24 mouse cellular contexts compared by ENCODE assay signal in the genomic region with DNA sequence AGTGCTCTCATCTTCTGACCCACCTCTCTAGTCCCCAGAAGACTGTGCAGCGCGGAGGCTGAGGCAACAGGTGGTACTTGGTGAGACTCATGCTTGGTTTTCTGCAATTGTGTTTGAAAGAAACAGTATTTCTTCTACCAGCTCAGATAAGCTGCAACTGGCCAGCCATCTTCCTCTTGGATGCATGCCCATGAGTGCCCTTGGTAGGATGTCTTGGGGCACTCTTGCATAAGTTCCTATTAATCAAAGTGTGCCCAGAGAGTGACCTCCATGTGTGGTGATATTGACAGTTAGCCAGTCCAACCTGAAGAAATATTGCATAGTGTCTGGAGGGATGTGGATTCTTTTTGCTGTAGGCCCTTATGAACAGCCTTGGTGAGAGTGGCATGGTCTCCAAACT. TPM values are rescaled to one million over a fixed set of nuclear protein-coding genes. Genes with fewer than 3 reads are reported as not detected.
"Had no signal": no experiment of that assay in that cellular context is flagged by ENCODE, and none has a peak within 500 bp of the region (broad histone marks: within the 10 kb centered on the region; RNA-seq: fewer than 3 reads in every experiment).

No protein-coding gene starts in this region.

- DNase-seq: kidney, adult 2 months; kidney, postnatal 25 days; layer of hippocampus, adult 9-11 months; liver; lung, adult 18-20 months; lung, postnatal 10 days; thymus, adult 18-20 months; thymus, postnatal 36 days had no signal

- H3K4me3 ChIP-seq: layer of hippocampus, adult 2 months; limb, embryonic 10.5 days; limb, embryonic 13.5 days; liver, embryonic 12.5 days; liver, embryonic 15.5 days; lung, embryonic 15.5 days; midbrain, embryonic 12.5 days; midbrain, embryonic 15.5 days; neural tube, embryonic 12.5 days; neural tube, embryonic 15.5 days had no signal

- H3K4me1 ChIP-seq: limb, embryonic 10.5 days; limb, embryonic 13.5 days; lung, embryonic 15.5 days; midbrain, embryonic 12.5 days; midbrain, embryonic 15.5 days; neural tube, embryonic 12.5 days; neural tube, embryonic 15.5 days had no signal

- H3K4me2 ChIP-seq: limb, embryonic 13.5 days; liver, embryonic 12.5 days; liver, embryonic 15.5 days; lung, embryonic 15.5 days; midbrain, embryonic 12.5 days; midbrain, embryonic 15.5 days; neural tube, embryonic 12.5 days; neural tube, embryonic 15.5 days had no signal

- H3K27me3 ChIP-seq: limb, embryonic 13.5 days; liver, embryonic 12.5 days; liver, embryonic 15.5 days; lung, embryonic 15.5 days; midbrain, embryonic 12.5 days; midbrain, embryonic 15.5 days; neural tube, embryonic 12.5 days; neural tube, embryonic 15.5 days had no signal

- H3K27ac ChIP-seq: kidney, postnatal 0 days; layer of hippocampus, adult 2 months; limb, embryonic 10.5 days; limb, embryonic 13.5 days; liver, embryonic 12.5 days; liver, embryonic 15.5 days; lung, embryonic 15.5 days; macrophage; midbrain, embryonic 12.5 days; midbrain, embryonic 15.5 days; neural tube, embryonic 12.5 days; neural tube, embryonic 15.5 days had no signal

- H3K36me3 ChIP-seq: limb, embryonic 10.5 days; limb, embryonic 13.5 days; liver, embryonic 12.5 days; liver, embryonic 15.5 days; lung, embryonic 15.5 days; midbrain, embryonic 12.5 days; midbrain, embryonic 15.5 days; neural tube, embryonic 12.5 days; neural tube, embryonic 15.5 days had no signal

- ATAC-seq: liver, embryonic 12.5 days; midbrain, embryonic 15.5 days had no signal

- H3K9ac ChIP-seq: limb, embryonic 13.5 days; liver, embryonic 12.5 days; liver, embryonic 15.5 days; lung, embryonic 15.5 days; midbrain, embryonic 12.5 days; midbrain, embryonic 15.5 days; neural tube, embryonic 12.5 days; neural tube, embryonic 15.5 days had no signal

- H3K9me3 ChIP-seq: limb, embryonic 10.5 days; limb, embryonic 13.5 days; liver, embryonic 12.5 days; liver, embryonic 15.5 days; lung, embryonic 15.5 days; midbrain, embryonic 12.5 days; midbrain, embryonic 15.5 days; neural tube, embryonic 12.5 days; neural tube, embryonic 15.5 days had no signal

RNA-seq across cellular contexts. Expression of a gene that starts 4.4 kb away (rescaled TPM):
- total RNA-seq: layer of hippocampus, adult 2 months; layer of hippocampus, postnatal 25 days; left cerebral cortex, adult 18-20 months; left cerebral cortex, postnatal 25 days; megakaryocyte, adult 5-6 weeks had no signal
- polyA plus RNA-seq: limb, embryonic 10.5 days; limb, embryonic 13.5 days; lung, embryonic 15.5 days; macrophage; midbrain, embryonic 12.5 days; midbrain, embryonic 15.5 days; neural tube, embryonic 12.5 days had no signal
